Comparison of ENCODE assay signal across 10 mouse cellular contexts in genomic region chr9:54336532-54337144, GRCm38 (mm10). TPM values are rescaled to one million over a fixed set of nuclear protein-coding genes. Genes with fewer than 3 reads are reported as not detected.
DNase-seq lines count a peak whose midpoint lies in the region; ATAC-seq and TF ChIP-seq lines count a peak whose summit lies in the region.
"Had no signal": no experiment of that assay in that cellular context is flagged by ENCODE, and none has a peak within 500 bp of the region (broad histone marks: within the 10 kb centered on the region; RNA-seq: fewer than 3 reads in every experiment).

No protein-coding gene starts in this region.

- H3K27ac ChIP-seq in forebrain, embryonic 13.5 days, result no peak overlapping the region
- no peak overlapping the region for H3K27ac ChIP-seq in liver, embryonic 14.5 days
- H3K27ac ChIP-seq: stomach, embryonic 15.5 days had no signal

- H3K4me2 ChIP-seq in forebrain, embryonic 13.5 days, result no peak overlapping the region
- no peak overlapping the region for H3K4me2 ChIP-seq in liver, embryonic 14.5 days (ENCODE audit: low read depth)
- H3K4me2 ChIP-seq: stomach, embryonic 15.5 days had no signal

- H3K4me1 ChIP-seq in forebrain, embryonic 13.5 days, result peaks cover 8% of the 10 kb centered on the region
- no peaks in the 10 kb centered on the region for H3K4me1 ChIP-seq in liver, embryonic 14.5 days (replicated peaks; ENCODE audit: control insufficient read depth in 2 of 2, insufficient read depth in 2 of 2, low read length in 1 of 2)
- H3K4me1 ChIP-seq: stomach, embryonic 15.5 days had no signal

- no peak overlapping the region for H3K4me3 ChIP-seq in forebrain, embryonic 13.5 days
- no peak overlapping the region for H3K4me3 ChIP-seq in liver, embryonic 14.5 days (ENCODE audit: insufficient read depth in 1 of 2, low read depth in 2 of 2, low read length in 2 of 2)
- H3K4me3 ChIP-seq: stomach, embryonic 15.5 days had no signal

- 45% methylated on average over 6 of the region's 6 CpGs for WGBS in forebrain, embryonic 13.5 days
- WGBS in liver, embryonic 14.5 days (ENCODE audit: insufficient replicate concordance), result 34% methylated on average over 6 of the region's 6 CpGs

- DNase-seq in urinary bladder, postnatal 25 days (ENCODE audit: low spot score), result peak; percentile 20
- no peak for DNase-seq in urinary bladder, postnatal 4 days (ENCODE audit: low spot score in 2 of 2)
- DNase-seq in c-Kit-positive CD71-positive TER-119-positive erythroid progenitor cells, embryonic 14.5 days (ENCODE audit: low spot score), result peak; percentile 23
- DNase-seq in kidney, postnatal 10 days, result peak; percentile 71
- peak; percentile 3 to 7 (median 5) for DNase-seq in liver, embryonic 14.5 days (ENCODE audit: low read depth in 3 of 3, low spot score in 3 of 3)
- DNase-seq in retina, postnatal 1 day, result peak; percentile 78
- DNase-seq in B cell, adult 2 months, result no peak

- TF ChIP-seq EP300 in liver, embryonic 14.5 days (IDR thresholded peaks at IDR 0.05; ENCODE audit: low read depth), result no peak

- H3K27me3 ChIP-seq in forebrain, embryonic 13.5 days, result no peaks in the 10 kb centered on the region
- H3K27me3 ChIP-seq in liver, embryonic 14.5 days (ENCODE audit: control insufficient read depth, insufficient read depth, low read length), result no peaks in the 10 kb centered on the region
- H3K27me3 ChIP-seq: stomach, embryonic 15.5 days had no signal

- no peak overlapping the region for H3K9ac ChIP-seq in forebrain, embryonic 13.5 days
- no peak overlapping the region for H3K9ac ChIP-seq in liver, embryonic 14.5 days (replicated peaks)
- H3K9ac ChIP-seq: stomach, embryonic 15.5 days had no signal

- peak; percentile 75 for ATAC-seq in forebrain, embryonic 13.5 days
- no peak for ATAC-seq in liver, embryonic 14.5 days (ENCODE audit: insufficient read depth)

- no peaks in the 10 kb centered on the region for H3K9me3 ChIP-seq in forebrain, embryonic 13.5 days (replicated peaks)
- no peaks in the 10 kb centered on the region for H3K9me3 ChIP-seq in liver, embryonic 14.5 days (ENCODE audit: control insufficient read depth, low read length)
- H3K9me3 ChIP-seq: stomach, embryonic 15.5 days had no signal

- peak; percentile 68 for TF ChIP-seq CTCF in liver, embryonic 14.5 days (IDR thresholded peaks at IDR 0.05; ENCODE audit: low read depth)

- H3K36me3 ChIP-seq in forebrain, embryonic 13.5 days (ENCODE audit: poor library complexity, severe bottlenecking), result no peaks in the 10 kb centered on the region
- H3K36me3 ChIP-seq in liver, embryonic 14.5 days (replicated peaks; ENCODE audit: control insufficient read depth, insufficient read depth, low read depth), result no peaks in the 10 kb centered on the region
- H3K36me3 ChIP-seq: stomach, embryonic 15.5 days had no signal

RNA-seq across cellular contexts. Expression of gene Gldn, which starts 50.4 kb away (rescaled TPM):
- 0.19 TPM in 2 replicates for polyA plus RNA-seq in forebrain, embryonic 13.5 days (2015; fragmentation: Nextera tagmentation; extraction: Ambion mirVana)
- not detected in 2 replicates for polyA plus RNA-seq in liver, embryonic 14.5 days (2012; rRNA removed)
- polyA plus RNA-seq in liver, embryonic 14.5 days (2014; fragmentation: Nextera tagmentation; extraction: Ambion mirVana), result not detected in 2 replicates
- polyA plus RNA-seq: heart, embryonic 14.5 days; stomach, embryonic 15.5 days had no signal

Comparison
In these comparisons a context has a peak if more than half of its experiments do, and no peak if none do; other contexts are left out.
1. DNase-seq: peak in urinary bladder, postnatal 25 days (single experiment), c-Kit-positive CD71-positive TER-119-positive erythroid progenitor cells, embryonic 14.5 days (single experiment), kidney, postnatal 10 days (single experiment), liver, embryonic 14.5 days (3 of 3) and retina, postnatal 1 day (single experiment); none in urinary bladder, postnatal 4 days (0 of 2) and B cell, adult 2 months (0 of 2).